Mouse (Mus musculus) G1E (cell line): ENCODE measurements around the gene Crocc.

Source experiments
- CTCF ChIP-seq: IDR thresholded peaks from 2 replicates; pipeline ENCODE4 v1.5.1; 2012; ENCODE audit warnings: low read depth, low read length, inconsistent platforms, mixed read lengths
- GATA1 ChIP-seq: IDR thresholded peaks from 2 replicates; pipeline ENCODE4 v1.6.1; 2012; ENCODE audit warnings: borderline replicate concordance, low read length, inconsistent platforms, mixed read lengths

GRCm38 (mm10) chr4:141012558-141012957, 47.8 kb downstream of the Crocc start:
- TF ChIP-seq CTCF (no peak), GATA1 (no peak)
